Mouse (Mus musculus) left cerebral cortex, adult 8-10 months (tissue): ENCODE data around the gene Mup10. TPM values are rescaled to one million over a fixed set of nuclear protein-coding genes. Genes with fewer than 3 reads are reported as not detected.
"Not testable (repeated sequence)": the region's sequence is repeated elsewhere in the genome, so short reads cannot be mapped to it uniquely, and the experiment has no call there.

ENCODE experiments used
- DNase-seq, 2 experiments: peaks; one replicate each; pipeline ENCODE4 v3.0.0; 2022; ENCODE audit warnings: low spot score in 2 of 2
- total RNA-seq, 4 experiments: library from RNA; stranded (reverse); gene quantifications; 2 replicates each; pipeline ENCODE4 v1.2.4; 2022

Mup10 gene
- not detected for total RNA-seq

DNA sequence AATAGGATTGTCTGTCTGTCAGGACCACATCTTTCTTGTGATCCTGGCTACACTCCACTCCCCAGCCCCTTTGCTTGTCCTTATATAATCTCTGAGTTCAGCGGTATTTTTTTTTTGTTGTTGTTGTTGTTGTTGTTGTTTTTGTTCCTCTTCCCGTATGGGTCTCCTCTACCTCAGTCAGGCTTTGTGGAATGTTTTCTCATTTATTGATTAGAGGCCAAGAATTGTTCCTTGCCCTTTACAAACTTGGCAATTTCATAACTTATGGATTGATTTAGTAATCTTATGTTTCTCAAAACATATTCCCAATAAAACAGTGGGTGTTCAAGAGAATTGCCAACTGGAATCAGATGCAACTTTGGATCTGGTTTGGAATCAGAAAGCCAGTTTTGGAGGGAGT is at the start of gene Mup10:
TSS of gene Mup10 (minus strand) at position 101 of the 400 bp plus-strand sequence.
- DNase-seq, result not testable (repeated sequence)

Other genes starting within 250 kb of the Mup10 start
- not detected for gene Mup9, start 160.2 kb downstream of the Mup10 start, total RNA-seq
- not detected for gene Mup1, start 80.2 kb downstream of the Mup10 start, total RNA-seq
- not detected for gene Mup11, start 80.2 kb upstream of the Mup10 start, total RNA-seq
- gene Mup12, start 159.1 kb upstream of the Mup10 start, total RNA-seq, result not detected
- not detected for gene Mup22, start 239.3 kb upstream of the Mup10 start, total RNA-seq